Mouse (Mus musculus): ENCODE data around the gene Aldoart2. TPM values are rescaled to one million over a fixed set of nuclear protein-coding genes. Genes with fewer than 3 reads are reported as not detected.
"Not testable (repeated sequence)": the region's sequence is repeated elsewhere in the genome, so short reads cannot be mapped to it uniquely, and the experiment has no call there.

Aldoart2 gene
- polyA plus RNA-seq, 2 experiments: not detected

GRCm38 (mm10) chr12:55573794-55574193 lies 8.8 kb downstream of the Aldoart2 start:
- Histone ChIP-seq H3K9me3 (ENCODE audit: control insufficient read depth, low read length) (no peaks in the 10 kb centered on the region), H3K9ac (ENCODE audit: low read depth, low read length, severe bottlenecking) (no peak overlapping the region), H3K4me2 (replicated peaks; ENCODE audit: low read depth, low read length, severe bottlenecking) (no peak overlapping the region), H3K4me1 (ENCODE audit: control insufficient read depth, insufficient read depth, low read length) (no peaks in the 10 kb centered on the region), H3K27ac (replicated peaks; ENCODE audit: low read depth, low read length) (no peak overlapping the region), H3K36me3 (ENCODE audit: control insufficient read depth, insufficient read depth, low read length) (no peaks in the 10 kb centered on the region), H3K4me3 (replicated peaks; ENCODE audit: low read length) (no peak overlapping the region), H3K27me3 (ENCODE audit: control insufficient read depth, insufficient read depth, low read length) (no peaks in the 10 kb centered on the region)
- 8% methylated on average over 6 of the region's 6 CpGs for WGBS
- no peak for DNase-seq (ENCODE audit: low spot score)
- TF ChIP-seq POLR2A (IDR thresholded peaks at IDR 0.05; ENCODE audit: borderline replicate concordance, extremely low read depth, insufficient read depth, insufficient read length): no peak
- no peak for ATAC-seq (ENCODE audit: low FRiP score, low read depth)

GRCm38 (mm10) chr12:55586936-55587335 lies 21.9 kb downstream of the Aldoart2 start:
- H3K4me2 ChIP-seq (replicated peaks; ENCODE audit: low read depth, low read length, severe bottlenecking); H3K9ac ChIP-seq (ENCODE audit: low read depth, low read length, severe bottlenecking); H3K27ac ChIP-seq (replicated peaks; ENCODE audit: low read depth, low read length); ATAC-seq (ENCODE audit: low FRiP score, low read depth); H3K9me3 ChIP-seq (ENCODE audit: control insufficient read depth, low read length); H3K27me3 ChIP-seq (ENCODE audit: control insufficient read depth, insufficient read depth, low read length); H3K4me3 ChIP-seq (replicated peaks; ENCODE audit: low read length); H3K4me1 ChIP-seq (ENCODE audit: control insufficient read depth, insufficient read depth, low read length); DNase-seq (ENCODE audit: low spot score); H3K36me3 ChIP-seq (ENCODE audit: control insufficient read depth, insufficient read depth, low read length): not testable (repeated sequence)
- WGBS: 60% methylated on average over 9 of the region's 9 CpGs

- H3K27me3 ChIP-seq (ENCODE audit: control insufficient read depth, insufficient read depth, low read length): peaks cover 47% of the 10 kb centered on the region
- peaks cover 14% of the 10 kb centered on the region for H3K4me1 ChIP-seq (ENCODE audit: control insufficient read depth, insufficient read depth, low read length)
- TF ChIP-seq POLR2A (IDR thresholded peaks at IDR 0.05; ENCODE audit: borderline replicate concordance, extremely low read depth, insufficient read depth, insufficient read length): no peak
- H3K4me3 ChIP-seq (replicated peaks; ENCODE audit: low read length): peak overlapping the region; percentile 40
- WGBS: 5% methylated on average over 7 of the region's 7 CpGs
- no peak for ATAC-seq (ENCODE audit: low FRiP score, low read depth)
- DNase-seq (ENCODE audit: low spot score): no peak
- H3K9ac ChIP-seq (ENCODE audit: low read depth, low read length, severe bottlenecking): no peak overlapping the region
- H3K27ac ChIP-seq (replicated peaks; ENCODE audit: low read depth, low read length): no peak overlapping the region
- no peaks in the 10 kb centered on the region for H3K36me3 ChIP-seq (ENCODE audit: control insufficient read depth, insufficient read depth, low read length)
- peak overlapping the region; percentile 66 for H3K4me2 ChIP-seq (replicated peaks; ENCODE audit: low read depth, low read length, severe bottlenecking)
- H3K9me3 ChIP-seq (ENCODE audit: control insufficient read depth, low read length): no peaks in the 10 kb centered on the region
These were observed 33.5 kb downstream of the Aldoart2 start for GRCm38 (mm10) chr12:55598537-55598886.

- ATAC-seq (ENCODE audit: low FRiP score, low read depth) (no peak), DNase-seq (ENCODE audit: low spot score) (no peak)
- Histone ChIP-seq H3K9me3 (ENCODE audit: control insufficient read depth, low read length) (no peaks in the 10 kb centered on the region), H3K4me2 (replicated peaks; ENCODE audit: low read depth, low read length, severe bottlenecking) (peak within 1 kb of the TSS; percentile 66), H3K27me3 (ENCODE audit: control insufficient read depth, insufficient read depth, low read length) (peaks cover 47% of the 10 kb centered on the region), H3K9ac (ENCODE audit: low read depth, low read length, severe bottlenecking) (no peak within 1 kb of the TSS), H3K36me3 (ENCODE audit: control insufficient read depth, insufficient read depth, low read length) (no peaks in the 10 kb centered on the region; the same call in 1 of the 2 replicates), H3K4me1 (ENCODE audit: control insufficient read depth, insufficient read depth, low read length) (peaks cover 14% of the 10 kb centered on the region), H3K27ac (replicated peaks; ENCODE audit: low read depth, low read length) (no peak within 1 kb of the TSS), H3K4me3 (replicated peaks; ENCODE audit: low read length) (peak within 1 kb of the TSS; percentile 40)
- no peak for TF ChIP-seq POLR2A (IDR thresholded peaks at IDR 0.05; ENCODE audit: borderline replicate concordance, extremely low read depth, insufficient read depth, insufficient read length)
- under 1% methylated on average over 39 of the region's 77 CpGs for WGBS
These were observed 34.0 kb downstream of the Aldoart2 start, which contains the start of gene Insm2 for GRCm38 (mm10) chr12:55598887-55599561. Insm2 (plus strand) TSS chr12:55599427.

GRCm38 (mm10) chr12:55599639-55600502 lies 34.8 kb downstream of the Aldoart2 start:
- ATAC-seq (ENCODE audit: low FRiP score, low read depth): peak; percentile 85
- under 1% methylated on average over 45 of the region's 109 CpGs for WGBS
- no peak for TF ChIP-seq POLR2A (IDR thresholded peaks at IDR 0.05; ENCODE audit: borderline replicate concordance, extremely low read depth, insufficient read depth, insufficient read length)

More at GRCm38 (mm10) chr12:55599639-55600502, 34.8 kb downstream of the Aldoart2 start:
- H3K27ac ChIP-seq (replicated peaks; ENCODE audit: low read depth, low read length): no peak overlapping the region
- H3K9me3 ChIP-seq (ENCODE audit: control insufficient read depth, low read length): no peaks in the 10 kb centered on the region
- DNase-seq (ENCODE audit: low spot score): peak; percentile 55
- no peak overlapping the region for H3K9ac ChIP-seq (ENCODE audit: low read depth, low read length, severe bottlenecking)
- H3K27me3 ChIP-seq (ENCODE audit: control insufficient read depth, insufficient read depth, low read length): peaks cover 47% of the 10 kb centered on the region
- H3K4me3 ChIP-seq (replicated peaks; ENCODE audit: low read length): peak overlapping the region; percentile 40
- H3K4me1 ChIP-seq (ENCODE audit: control insufficient read depth, insufficient read depth, low read length): peaks cover 14% of the 10 kb centered on the region
- H3K4me2 ChIP-seq (replicated peaks; ENCODE audit: low read depth, low read length, severe bottlenecking): peak overlapping the region; percentile 66
- H3K36me3 ChIP-seq (ENCODE audit: control insufficient read depth, insufficient read depth, low read length): no peaks in the 10 kb centered on the region; the same call in 1 of the 2 replicates

Measured in limb, embryonic 14.5 days (tissue).